ENCODE assay signal across 15 mouse cellular contexts in the genomic region with DNA sequence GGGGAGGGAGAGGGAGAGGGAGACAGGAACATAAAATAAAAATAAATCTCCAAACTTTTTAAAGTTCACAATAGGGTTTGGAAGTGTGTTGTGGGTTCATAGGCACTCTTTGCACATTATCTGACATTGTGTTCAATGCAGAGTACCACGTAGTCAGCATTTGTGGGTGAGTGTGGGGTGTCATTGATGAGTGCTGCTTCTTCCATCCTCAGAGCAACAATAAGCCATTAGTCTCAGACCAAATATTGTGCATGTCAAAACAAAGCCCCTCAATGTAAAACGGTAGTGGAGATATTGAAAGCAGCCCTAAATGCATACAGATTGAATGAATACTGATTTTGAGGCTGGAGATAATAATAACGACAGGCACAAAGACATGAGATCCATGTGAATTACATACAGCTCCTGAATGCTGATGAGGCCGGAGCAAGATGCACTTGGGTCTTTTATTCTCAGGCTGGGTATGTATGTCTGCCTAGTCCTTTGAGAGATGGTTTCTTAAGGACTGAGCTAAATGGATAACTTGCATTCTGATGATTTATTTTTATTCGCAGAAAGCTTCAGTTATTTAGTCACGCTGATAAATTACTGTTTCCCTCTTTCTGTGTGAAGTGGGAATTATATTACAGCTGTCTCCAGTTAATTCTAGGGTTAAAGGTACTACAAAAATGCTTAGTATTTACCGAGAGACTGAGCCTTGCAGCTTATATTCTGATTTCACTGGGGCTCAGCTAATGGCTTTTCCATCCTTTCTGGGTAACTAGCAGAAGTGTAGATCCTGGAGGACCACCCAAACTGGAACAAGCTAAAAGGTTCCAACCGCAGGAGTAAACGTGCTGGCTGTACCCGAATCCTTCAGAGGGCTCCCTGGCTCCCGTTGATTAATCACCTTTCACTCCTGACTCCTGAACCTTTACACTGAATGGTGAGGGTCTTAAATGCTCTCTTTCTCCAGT.
DNase-seq lines count a peak whose midpoint lies in the region; ATAC-seq and TF ChIP-seq lines count a peak whose summit lies in the region.
"Had no signal": no experiment of that assay in that cellular context is flagged by ENCODE, and none has a peak within 500 bp of the region (broad histone marks: within the 10 kb centered on the region; RNA-seq: fewer than 3 reads in every experiment).

No protein-coding gene starts in this region.

- H3K27me3 ChIP-seq in kidney, postnatal 0 days (ENCODE audit: insufficient read depth, low read length), result no peaks in the 10 kb centered on the region
- H3K27me3 ChIP-seq in embryonic facial prominence, embryonic 13.5 days, result no peaks in the 10 kb centered on the region
- no peaks in the 10 kb centered on the region for H3K27me3 ChIP-seq in hindbrain, embryonic 13.5 days
- H3K27me3 ChIP-seq in neural tube, embryonic 11.5 days (ENCODE audit: control insufficient read depth, insufficient read depth, low read length), result no peaks in the 10 kb centered on the region
- H3K27me3 ChIP-seq: heart, embryonic 12.5 days; hindbrain, embryonic 15.5 days had no signal

- no peak for ATAC-seq in kidney, postnatal 0 days (replicated peaks; ENCODE audit: low FRiP score, low read depth)
- ATAC-seq in embryonic facial prominence, embryonic 13.5 days (ENCODE audit: insufficient number of reproducible peaks, insufficient read depth, low FRiP score, low TSS enrichment, low read depth), result no peak
- ATAC-seq in hindbrain, embryonic 13.5 days (ENCODE audit: low FRiP score), result 0 out of 2 replicates have a peak, but pooled peaks have one; percentile 52
- ATAC-seq in neural tube, embryonic 11.5 days (ENCODE audit: insufficient read depth, low FRiP score, low TSS enrichment), result peak; percentile 67; the same call in 1 of the 2 replicates

- no peak for TF ChIP-seq CTCF in kidney, postnatal 0 days (IDR thresholded peaks at IDR 0.05; ENCODE audit: low read depth)

- no peaks in the 10 kb centered on the region for H3K4me1 ChIP-seq in kidney, postnatal 0 days (replicated peaks; ENCODE audit: insufficient read depth, low read length)
- H3K4me1 ChIP-seq in embryonic facial prominence, embryonic 13.5 days, result peaks cover 18% of the 10 kb centered on the region
- peaks cover 12% of the 10 kb centered on the region for H3K4me1 ChIP-seq in hindbrain, embryonic 13.5 days (replicated peaks)
- peaks cover 6% of the 10 kb centered on the region for H3K4me1 ChIP-seq in neural tube, embryonic 11.5 days (ENCODE audit: control insufficient read depth, insufficient read depth, low read length)
- H3K4me1 ChIP-seq: heart, embryonic 12.5 days had no signal

- WGBS in kidney, postnatal 0 days, result 37% methylated on average over 11 of the region's 11 CpGs
- WGBS in embryonic facial prominence, embryonic 13.5 days, result 25% methylated on average over 11 of the region's 11 CpGs
- 17% methylated on average over 11 of the region's 11 CpGs for WGBS in hindbrain, embryonic 13.5 days
- WGBS in neural tube, embryonic 11.5 days, result 28% methylated on average over 11 of the region's 11 CpGs

- H3K9me3 ChIP-seq in kidney, postnatal 0 days (replicated peaks; ENCODE audit: low read length), result no peaks in the 10 kb centered on the region
- no peaks in the 10 kb centered on the region for H3K9me3 ChIP-seq in embryonic facial prominence, embryonic 13.5 days
- no peaks in the 10 kb centered on the region for H3K9me3 ChIP-seq in hindbrain, embryonic 13.5 days
- no peaks in the 10 kb centered on the region for H3K9me3 ChIP-seq in neural tube, embryonic 11.5 days (ENCODE audit: control insufficient read depth, low read length)
- H3K9me3 ChIP-seq: heart, embryonic 12.5 days; hindbrain, embryonic 15.5 days had no signal

- no peak overlapping the region for H3K27ac ChIP-seq in kidney, postnatal 0 days
- H3K27ac ChIP-seq in embryonic facial prominence, embryonic 13.5 days, result peak overlapping the region; percentile 85
- H3K27ac ChIP-seq in hindbrain, embryonic 13.5 days, result peak overlapping the region; percentile 31
- H3K27ac ChIP-seq in neural tube, embryonic 11.5 days (ENCODE audit: low read depth, low read length), result no peak overlapping the region
- H3K27ac ChIP-seq: hindbrain, embryonic 15.5 days; liver, embryonic 14.5 days; macrophage; stomach, postnatal 0 days had no signal

- H3K9ac ChIP-seq in kidney, postnatal 0 days (ENCODE audit: low read depth, low read length), result no peak overlapping the region
- H3K9ac ChIP-seq in embryonic facial prominence, embryonic 13.5 days, result no peak overlapping the region
- H3K9ac ChIP-seq in hindbrain, embryonic 13.5 days, result no peak overlapping the region
- H3K9ac ChIP-seq in neural tube, embryonic 11.5 days (ENCODE audit: low read length), result no peak overlapping the region
- H3K9ac ChIP-seq: heart, embryonic 12.5 days; hindbrain, embryonic 15.5 days; liver, embryonic 14.5 days had no signal

- H3K4me2 ChIP-seq in kidney, postnatal 0 days (ENCODE audit: low read length), result no peak overlapping the region
- peak overlapping the region; percentile 27 for H3K4me2 ChIP-seq in embryonic facial prominence, embryonic 13.5 days
- H3K4me2 ChIP-seq in hindbrain, embryonic 13.5 days, result no peak overlapping the region
- no peak overlapping the region for H3K4me2 ChIP-seq in neural tube, embryonic 11.5 days (ENCODE audit: low read depth)
- H3K4me2 ChIP-seq: heart, embryonic 12.5 days; hindbrain, embryonic 15.5 days had no signal

- no peaks in the 10 kb centered on the region for H3K36me3 ChIP-seq in kidney, postnatal 0 days (ENCODE audit: insufficient read depth, low read length)
- H3K36me3 ChIP-seq in embryonic facial prominence, embryonic 13.5 days, result no peaks in the 10 kb centered on the region
- no peaks in the 10 kb centered on the region for H3K36me3 ChIP-seq in hindbrain, embryonic 13.5 days
- no peaks in the 10 kb centered on the region for H3K36me3 ChIP-seq in neural tube, embryonic 11.5 days (ENCODE audit: control insufficient read depth, insufficient read depth, low read length)
- H3K36me3 ChIP-seq: heart, embryonic 12.5 days; hindbrain, embryonic 15.5 days had no signal

- no peak overlapping the region for H3K4me3 ChIP-seq in kidney, postnatal 0 days (replicated peaks; ENCODE audit: low read depth, low read length)
- H3K4me3 ChIP-seq in embryonic facial prominence, embryonic 13.5 days, result no peak overlapping the region
- no peak overlapping the region for H3K4me3 ChIP-seq in hindbrain, embryonic 13.5 days
- H3K4me3 ChIP-seq in neural tube, embryonic 11.5 days (ENCODE audit: low read depth, low read length), result no peak overlapping the region
- H3K4me3 ChIP-seq: heart, embryonic 12.5 days; hindbrain, embryonic 15.5 days had no signal

- DNase-seq in kidney, postnatal 0 days (ENCODE audit: low spot score), result peak; percentile 35
- DNase-seq in kidney, postnatal 36 days, result no peak
- peak; percentile 46 for DNase-seq in neural tube, embryonic 11.5 days (ENCODE audit: low spot score)
- no peak for DNase-seq in lung, postnatal 4 days
- DNase-seq in cerebellum, postnatal 10 days, result no peak
- no peak for DNase-seq in cerebellum, adult 18-20 months
- DNase-seq: cerebellum, postnatal 36 days; kidney, postnatal 25 days had no signal

Comparison
In these comparisons a context has a peak if more than half of its experiments do, and no peak if none do; other contexts are left out.
1. DNase-seq: peak in kidney, postnatal 0 days (single experiment) and neural tube, embryonic 11.5 days (single experiment); none in kidney, postnatal 36 days (0 of 2), lung, postnatal 4 days (0 of 2), cerebellum, postnatal 10 days (0 of 2) and cerebellum, adult 18-20 months (0 of 2).
2. ATAC-seq: peak in hindbrain, embryonic 13.5 days (single experiment) and neural tube, embryonic 11.5 days (single experiment); none in kidney, postnatal 0 days (single experiment) and embryonic facial prominence, embryonic 13.5 days (single experiment).
3. H3K27ac ChIP-seq: peak in embryonic facial prominence, embryonic 13.5 days (single experiment) and hindbrain, embryonic 13.5 days (single experiment); none in kidney, postnatal 0 days (single experiment) and neural tube, embryonic 11.5 days (single experiment).